ENCODE assay signal across 11 mouse cellular contexts in genomic region chr6:47284794-47285193, GRCm38 (mm10).
A peak's percentile ranks its signal among the peaks of the same experiment; 100 is the strongest.
DNase-seq lines count a peak whose midpoint lies in the region; TF ChIP-seq lines count a peak whose summit lies in the region.
"Had no signal": no experiment of that assay in that cellular context is flagged by ENCODE, and none has a peak within 500 bp of the region (broad histone marks: within the 10 kb centered on the region; RNA-seq: fewer than 3 reads in every experiment).

No protein-coding gene starts in this region.

- no peak for DNase-seq in layer of hippocampus, adult 2 months (ENCODE audit: low spot score in 2 of 2)
- no peak for DNase-seq in layer of hippocampus, postnatal 14 days (ENCODE audit: low spot score in 2 of 2)
- DNase-seq in 3T3-L1 (ENCODE audit: low read depth, low spot score) = peak; percentile 33
- DNase-seq in A20 (ENCODE audit: low read depth, low spot score) = peak; percentile 45
- DNase-seq in ZHBTc4 (ENCODE audit: low read depth, low spot score) = peak; percentile 45
- no peak for DNase-seq in urinary bladder, postnatal 10 days (ENCODE audit: low spot score)
- no peak for DNase-seq in cerebellum, postnatal 25 days
- DNase-seq: adrenal gland, postnatal 25 days; cerebellum, adult 9-11 months; gastrocnemius, postnatal 25 days had no signal

- peak; percentile 54 for TF ChIP-seq CTCF in layer of hippocampus, adult 2 months (conservative IDR thresholded peaks at IDR 0.05)

- no peak overlapping the region for H3K27ac ChIP-seq in layer of hippocampus, adult 2 months
- H3K27ac ChIP-seq: lung, embryonic 15.5 days had no signal

- no peak overlapping the region for H3K4me3 ChIP-seq in layer of hippocampus, adult 2 months
- H3K4me3 ChIP-seq: lung, embryonic 15.5 days had no signal

Comparison
In these comparisons a context has a peak if more than half of its experiments do, and no peak if none do; other contexts are left out.
1. DNase-seq: peak in 3T3-L1 (single experiment), A20 (single experiment) and ZHBTc4 (single experiment); none in layer of hippocampus, adult 2 months (0 of 2), layer of hippocampus, postnatal 14 days (0 of 2), urinary bladder, postnatal 10 days (single experiment) and cerebellum, postnatal 25 days (0 of 2).